Mouse (Mus musculus): ENCODE measurements around the gene Clptm1. TPM values are rescaled to one million over a fixed set of nuclear protein-coding genes. Genes with fewer than 3 reads are reported as not detected.
"Not testable (repeated sequence)": the region's sequence is repeated elsewhere in the genome, so short reads cannot be mapped to it uniquely, and the experiment has no call there.

Clptm1 gene
- polyA plus RNA-seq, 1 experiment from 2014 or later = 40.3 TPM

DNA sequence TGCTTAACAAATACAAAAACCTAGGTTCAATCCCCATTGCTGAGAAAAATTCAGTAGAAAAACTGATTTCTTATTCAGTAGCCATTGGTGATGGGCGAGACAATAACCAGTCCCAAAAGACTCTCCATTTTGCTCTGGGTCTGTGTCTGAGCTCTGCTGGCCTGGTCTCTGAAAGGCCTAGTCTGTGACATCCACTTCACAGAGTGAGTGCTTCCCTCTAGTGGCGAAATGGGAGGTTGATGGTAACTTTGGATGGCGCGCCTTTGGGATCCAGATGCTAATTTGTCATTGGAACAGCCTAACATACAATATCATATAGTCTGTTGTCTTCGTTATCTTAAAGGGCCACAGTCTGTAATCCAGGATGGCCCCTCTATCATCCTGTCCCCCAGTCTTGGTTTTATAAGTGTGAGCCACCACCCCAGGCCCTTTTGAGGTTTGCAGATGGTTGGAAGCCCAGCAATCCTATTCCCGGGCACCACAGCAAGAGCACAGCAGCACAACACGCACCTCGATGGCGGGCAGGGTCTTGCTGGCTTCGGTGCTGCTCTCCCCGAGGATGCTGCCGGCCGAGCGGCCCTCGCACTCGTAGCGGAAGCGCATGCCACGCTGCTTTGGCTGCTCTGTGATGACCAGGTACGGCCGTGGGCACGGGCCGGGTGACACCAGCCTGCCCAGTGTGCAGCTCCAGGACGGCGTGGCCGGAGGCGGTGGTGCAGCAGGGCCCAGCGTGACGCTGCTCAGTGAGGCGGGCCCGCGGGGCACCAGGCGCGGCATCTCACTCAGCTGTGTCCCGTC lies 45.6 kb downstream of the Clptm1 start:
- peak; percentile 80 for ATAC-seq
- H3K9me3 ChIP-seq (ENCODE audit: low read length) = no peaks in the 10 kb centered on the region
- peak overlapping the region; percentile 23; the same call in 1 of the 2 replicates for H3K9ac ChIP-seq (replicated peaks)
- H3K27me3 ChIP-seq (ENCODE audit: insufficient read depth, low read length) = 0 out of 2 replicates have a peak, but pooled peaks cover 3% of the 10 kb centered on the region
- H3K4me2 ChIP-seq (ENCODE audit: low read depth, low read length) = peak overlapping the region; percentile 63
- peaks cover 3% of the 10 kb centered on the region; the same call in 1 of the 2 replicates for H3K36me3 ChIP-seq (replicated peaks; ENCODE audit: insufficient read depth, low read length)
- WGBS (ENCODE audit: insufficient replicate concordance) = 16% methylated on average over 35 of the region's 35 CpGs
- H3K4me1 ChIP-seq (ENCODE audit: insufficient read depth) = peaks cover 4% of the 10 kb centered on the region
- DNase-seq = peak; percentile 79
- peak overlapping the region; percentile 25; the same call in 1 of the 2 replicates for H3K4me3 ChIP-seq (ENCODE audit: low read depth, low read length)
- TF ChIP-seq EP300 (IDR thresholded peaks at IDR 0.05; ENCODE audit: low read depth) (no peak), CTCF (IDR thresholded peaks at IDR 0.05; ENCODE audit: low read depth) (peak; percentile 96)
- no peak overlapping the region for H3K27ac ChIP-seq (ENCODE audit: low read depth)

- ATAC-seq (peak; percentile 22; the same call in 1 of the 2 replicates), DNase-seq (no peak)
- Histone ChIP-seq H3K4me3 (ENCODE audit: low read depth, low read length) (no peak overlapping the region), H3K36me3 (replicated peaks; ENCODE audit: insufficient read depth, low read length) (peaks cover 5% of the 10 kb centered on the region), H3K27me3 (ENCODE audit: insufficient read depth, low read length) (0 out of 2 replicates have a peak, but pooled peaks cover 3% of the 10 kb centered on the region), H3K4me2 (ENCODE audit: low read depth, low read length) (no peak overlapping the region), H3K9me3 (ENCODE audit: low read length) (no peaks in the 10 kb centered on the region), H3K4me1 (ENCODE audit: insufficient read depth) (peaks cover 4% of the 10 kb centered on the region), H3K9ac (replicated peaks) (no peak overlapping the region), H3K27ac (ENCODE audit: low read depth) (peak overlapping the region; percentile 16; the same call in 1 of the 2 replicates)
- WGBS (ENCODE audit: insufficient replicate concordance) = 60% methylated on average over 12 of the region's 12 CpGs
- TF ChIP-seq EP300 (IDR thresholded peaks at IDR 0.05; ENCODE audit: low read depth) (no peak), CTCF (IDR thresholded peaks at IDR 0.05; ENCODE audit: low read depth) (no peak)
Observed at GRCm38 (mm10) chr7:19615036-19615577, 49.7 kb downstream of the Clptm1 start.

- H3K27ac ChIP-seq (ENCODE audit: low read depth) = no peak overlapping the region
- DNase-seq = no peak
- no peak overlapping the region for H3K4me3 ChIP-seq (ENCODE audit: low read depth, low read length)
- H3K9me3 ChIP-seq (ENCODE audit: low read length) = no peaks in the 10 kb centered on the region
- 77% methylated on average over 5 of the region's 5 CpGs for WGBS (ENCODE audit: insufficient replicate concordance)
- no peak overlapping the region for H3K4me2 ChIP-seq (ENCODE audit: low read depth, low read length)
- H3K9ac ChIP-seq (replicated peaks) = no peak overlapping the region
- no peaks in the 10 kb centered on the region for H3K4me1 ChIP-seq (ENCODE audit: insufficient read depth)
- peaks cover 5% of the 10 kb centered on the region for H3K36me3 ChIP-seq (replicated peaks; ENCODE audit: insufficient read depth, low read length)
- ATAC-seq = no peak
- TF ChIP-seq CTCF (IDR thresholded peaks at IDR 0.05; ENCODE audit: low read depth) (peak; percentile 45), EP300 (IDR thresholded peaks at IDR 0.05; ENCODE audit: low read depth) (no peak)
- H3K27me3 ChIP-seq (ENCODE audit: insufficient read depth, low read length) = no peaks in the 10 kb centered on the region
Observed at GRCm38 (mm10) chr7:19610969-19611368, 53.9 kb downstream of the Clptm1 start.

DNA sequence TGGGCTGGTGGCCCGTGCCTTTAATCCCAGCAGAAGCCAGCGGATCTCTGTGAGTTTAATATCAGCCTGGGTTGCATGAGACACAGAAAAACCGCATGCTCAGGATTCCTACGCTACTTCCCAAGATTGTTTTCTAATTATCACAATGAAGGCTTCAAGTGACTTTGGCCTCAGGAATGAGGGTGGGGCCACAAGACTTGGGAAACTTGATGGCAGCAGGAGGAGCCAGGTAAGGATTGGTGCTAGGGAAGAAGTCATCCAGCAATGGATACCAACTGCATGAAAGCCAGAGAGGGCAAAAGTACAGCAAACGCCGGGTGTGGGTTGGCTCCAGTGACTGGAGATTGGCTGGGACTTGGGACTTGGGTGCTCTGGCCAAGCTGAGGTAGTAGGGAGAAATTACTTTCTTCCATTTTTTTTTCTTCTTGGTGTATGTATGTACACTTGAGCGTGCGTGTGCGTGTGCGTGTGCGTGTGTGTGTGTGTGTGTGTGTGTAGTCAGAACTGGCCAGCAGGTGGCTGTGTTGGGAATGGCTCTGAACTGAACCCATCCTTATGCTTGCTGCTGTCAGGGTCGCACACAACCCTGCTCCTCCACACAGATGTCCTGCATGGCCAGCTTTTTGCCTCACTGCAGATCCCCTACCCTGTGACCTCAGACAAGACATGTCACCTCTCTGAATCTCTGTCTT lies 55.0 kb downstream of the Clptm1 start:
- Histone ChIP-seq H3K4me3 (ENCODE audit: low read depth, low read length) (no peak overlapping the region), H3K4me1 (ENCODE audit: insufficient read depth) (no peaks in the 10 kb centered on the region), H3K4me2 (ENCODE audit: low read depth, low read length) (no peak overlapping the region), H3K27me3 (ENCODE audit: insufficient read depth, low read length) (no peaks in the 10 kb centered on the region), H3K27ac (ENCODE audit: low read depth) (no peak overlapping the region), H3K9me3 (ENCODE audit: low read length) (no peaks in the 10 kb centered on the region), H3K36me3 (replicated peaks; ENCODE audit: insufficient read depth, low read length) (peaks cover 2% of the 10 kb centered on the region), H3K9ac (replicated peaks) (no peak overlapping the region)
- DNase-seq = no peak
- TF ChIP-seq EP300 (IDR thresholded peaks at IDR 0.05; ENCODE audit: low read depth) (no peak), CTCF (IDR thresholded peaks at IDR 0.05; ENCODE audit: low read depth) (peak; percentile 13; the same call in 1 of the 2 replicates)
- 87% methylated on average over 12 of the region's 12 CpGs for WGBS (ENCODE audit: insufficient replicate concordance)
- ATAC-seq = no peak

GRCm38 (mm10) chr7:19607291-19607690 lies 57.5 kb downstream of the Clptm1 start:
- no peak overlapping the region for H3K9ac ChIP-seq (replicated peaks)
- H3K4me2 ChIP-seq (ENCODE audit: low read depth, low read length) = no peak overlapping the region
- TF ChIP-seq CTCF (IDR thresholded peaks at IDR 0.05; ENCODE audit: low read depth) = 0 out of 2 replicates have a peak, but pooled peaks have one; percentile 11
- TF ChIP-seq EP300 (IDR thresholded peaks at IDR 0.05; ENCODE audit: low read depth) = no peak
- H3K4me1 ChIP-seq (ENCODE audit: insufficient read depth) = peaks cover 12% of the 10 kb centered on the region
- ATAC-seq (no peak), DNase-seq (no peak)
- 79% methylated on average over 5 of the region's 5 CpGs for WGBS (ENCODE audit: insufficient replicate concordance)
- no peaks in the 10 kb centered on the region for H3K27me3 ChIP-seq (ENCODE audit: insufficient read depth, low read length)
- H3K4me3 ChIP-seq (ENCODE audit: low read depth, low read length) = no peak overlapping the region
- H3K36me3 ChIP-seq (replicated peaks; ENCODE audit: insufficient read depth, low read length) = peaks cover 3% of the 10 kb centered on the region; the same call in 1 of the 2 replicates
- no peaks in the 10 kb centered on the region for H3K9me3 ChIP-seq (ENCODE audit: low read length)
- no peak overlapping the region for H3K27ac ChIP-seq (ENCODE audit: low read depth)

- not testable (repeated sequence) for H3K9ac ChIP-seq (replicated peaks); DNase-seq; ATAC-seq; H3K27me3 ChIP-seq (ENCODE audit: insufficient read depth, low read length); H3K9me3 ChIP-seq (ENCODE audit: low read length); H3K27ac ChIP-seq (ENCODE audit: low read depth)
- Histone ChIP-seq H3K4me3 (ENCODE audit: low read depth, low read length) (peak overlapping the region; percentile 90), H3K4me2 (ENCODE audit: low read depth, low read length) (peak overlapping the region; percentile 73), H3K4me1 (ENCODE audit: insufficient read depth) (peaks cover 18% of the 10 kb centered on the region), H3K36me3 (replicated peaks; ENCODE audit: insufficient read depth, low read length) (peaks cover 17% of the 10 kb centered on the region)
- 59% methylated on average over 10 of the region's 10 CpGs for WGBS (ENCODE audit: insufficient replicate concordance)
Observed at GRCm38 (mm10) chr7:19604606-19605214, 60.1 kb downstream of the Clptm1 start.
